Mouse (Mus musculus) kidney, postnatal 10 days (tissue): ENCODE results near the gene Naxd.
A peak's percentile ranks its signal among the peaks of the same experiment; 100 is the strongest.

Experiments
- DNase-seq: peaks from one replicate; pipeline ENCODE4 v3.0.0; 2021; ENCODE audit warnings: mixed read lengths

Gene Naxd

DNA sequence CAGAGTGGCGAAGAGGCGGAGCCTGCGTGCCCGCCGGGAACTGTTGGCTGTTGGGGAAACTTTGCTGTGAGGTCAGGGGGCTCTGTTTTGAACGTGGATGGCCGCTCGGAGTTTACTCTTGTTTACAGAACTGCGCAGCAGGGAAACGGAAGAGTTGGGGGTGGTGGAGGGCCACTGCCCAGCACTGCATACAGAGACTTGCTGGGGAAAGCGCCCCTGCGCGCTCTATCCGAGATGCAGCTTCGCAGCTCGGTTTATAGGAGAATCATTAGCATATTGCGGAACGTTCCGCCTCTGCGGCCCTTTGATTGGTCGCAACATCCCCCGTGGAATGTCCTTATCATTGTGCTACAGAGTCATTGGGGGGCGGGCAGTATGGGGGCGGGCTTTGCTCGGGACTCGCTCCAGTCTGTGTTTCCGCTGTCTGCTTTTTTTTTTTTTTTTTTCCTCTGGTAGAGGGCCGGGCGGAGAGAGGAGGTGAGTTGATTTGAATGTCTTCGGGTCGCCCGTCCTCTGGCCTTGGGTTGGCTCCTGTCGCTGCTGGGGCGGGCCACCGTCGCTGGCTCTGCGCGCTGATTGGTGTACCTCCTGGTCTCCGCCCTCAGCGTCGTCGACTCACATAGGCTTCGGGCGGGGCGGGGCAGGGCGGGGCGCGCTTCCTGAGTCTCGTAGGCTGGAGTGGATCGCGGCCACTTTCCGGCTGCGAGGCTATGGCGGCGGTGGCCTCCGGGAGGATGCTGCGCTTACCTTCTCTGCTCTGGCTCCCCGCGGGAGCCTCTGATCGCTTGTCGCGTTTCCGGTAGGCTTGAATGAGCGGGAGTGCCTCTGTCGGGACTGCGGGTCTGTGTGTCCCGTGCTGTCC, 60.7 kb downstream of the Naxd start:
- peak; percentile 98 for DNase-seq

DNA sequence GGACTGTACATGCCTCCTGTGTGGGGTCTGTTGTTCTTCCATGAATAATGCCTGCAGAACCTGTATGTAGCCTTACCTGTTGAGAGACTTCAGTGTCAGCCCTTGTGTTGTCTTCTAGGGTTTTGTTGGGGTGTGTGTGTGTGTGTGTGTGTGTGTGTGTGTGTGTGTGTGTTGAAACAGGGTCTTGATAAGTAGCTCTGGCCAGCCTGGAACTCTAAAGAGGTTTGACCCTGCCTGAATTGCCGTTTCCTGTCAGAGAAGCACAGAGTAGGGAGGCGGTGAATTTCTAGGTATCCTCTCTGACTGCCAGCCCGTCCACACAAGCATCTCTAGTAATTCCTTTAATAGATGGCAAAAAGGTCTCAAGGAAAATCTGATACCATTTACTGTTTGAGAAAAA, 62.2 kb downstream of the Naxd start:
- DNase-seq, result no peak

DNA sequence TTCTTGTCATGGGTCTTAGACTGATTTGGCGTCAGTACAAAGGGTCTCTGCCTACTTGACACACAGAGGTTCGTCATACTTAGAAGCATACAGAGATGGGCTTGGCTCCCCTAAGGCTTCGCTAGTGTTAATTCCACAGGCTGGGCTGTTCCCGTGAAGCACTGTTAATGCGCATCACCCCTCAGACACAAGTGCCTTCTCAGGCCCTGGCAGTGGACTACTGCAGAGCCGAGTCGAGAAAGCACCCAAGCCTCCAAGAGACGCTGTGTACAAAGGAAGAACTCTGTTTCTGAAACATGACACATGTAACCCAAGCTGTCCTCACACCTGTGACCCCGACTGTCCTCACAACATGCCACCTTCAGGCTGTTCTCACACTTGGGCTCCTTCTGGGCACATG, 62.9 kb downstream of the Naxd start:
- DNase-seq, result no peak

DNA sequence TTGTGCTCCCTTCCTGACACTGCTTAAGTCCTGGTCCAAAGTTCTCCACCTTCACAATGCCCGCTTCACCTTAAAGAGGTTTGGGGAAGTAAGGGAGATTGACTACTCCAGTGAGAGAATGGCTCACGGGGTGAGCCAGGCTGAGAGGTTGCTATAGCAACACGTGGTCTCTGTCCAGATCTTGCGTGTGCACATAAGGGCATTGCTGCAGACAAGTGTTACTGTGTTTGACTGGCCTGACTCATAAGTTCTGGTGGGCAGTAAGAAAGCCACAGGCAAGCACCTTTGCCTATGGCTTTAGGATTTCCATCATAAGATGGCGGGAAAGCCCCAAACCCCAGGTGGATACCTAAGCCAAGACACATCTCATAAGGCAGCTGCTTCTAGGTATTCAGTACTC, 66.9 kb downstream of the Naxd start:
- no peak for DNase-seq
